Mouse (Mus musculus) gastrocnemius, adult 2 months (tissue): ENCODE results near the gene Akap2. TPM values are rescaled to one million over a fixed set of nuclear protein-coding genes. Genes with fewer than 3 reads are reported as not detected.

ENCODE experiments used
- DNase-seq: peaks from one replicate; pipeline ENCODE4 v3.0.0; 2022
- H3K27ac ChIP-seq: fragments of 200-600 bp; 2 replicates; pipeline ENCODE4 v1.8.1; 2022; ENCODE audit warnings: mild to moderate bottlenecking
- H3K4me3 ChIP-seq: fragments of 200-600 bp; 2 replicates; pipeline ENCODE4 v1.8.1; 2022; ENCODE audit warnings: mild to moderate bottlenecking, moderate library complexity
- CTCF ChIP-seq: fragments of 200-600 bp; IDR thresholded peaks from 2 replicates; pipeline ENCODE4 v1.8.1; 2022; ENCODE audit warnings: antibody characterized with exemption, mild to moderate bottlenecking, moderate library complexity
- intact Hi-C: fragments of 180-260 bp; cut with DNase I; formaldehyde crosslinking; loops from one replicate; pipeline ENCODE4 v1.15.1; 2025
- total RNA-seq, 2 experiments: library from RNA; stranded (reverse); gene quantifications; 2 replicates each; pipeline ENCODE4 v1.2.3; 2021

The Akap2 gene
- total RNA-seq, 2 experiments from 2014 or later = 28.3 to 42.6 TPM

- no peak for DNase-seq
- intact Hi-C loops = no loop called here
- Histone ChIP-seq H3K4me3 (no peak overlapping the region), H3K27ac (no peak overlapping the region)
- no peak for TF ChIP-seq CTCF
Measured at GRCm38 (mm10) chr4:57716735-57717134, 722 bp upstream of the Akap2 start.

- no peak for DNase-seq
- Histone ChIP-seq H3K4me3 (no peak overlapping the region), H3K27ac (no peak overlapping the region)
- intact Hi-C loops = no loop called here
- peak; percentile 14; the same call in 1 of the 2 replicates for TF ChIP-seq CTCF
Measured at GRCm38 (mm10) chr4:57719370-57719769, 1.9 kb downstream of the Akap2 start.

- DNase-seq = no peak
- Histone ChIP-seq H3K4me3 (no peak overlapping the region), H3K27ac (no peak overlapping the region)
- TF ChIP-seq CTCF = no peak
- intact Hi-C loops = no loop called here
Measured at GRCm38 (mm10) chr4:57720869-57721361, 3.5 kb downstream of the Akap2 start.

GRCm38 (mm10) chr4:57722296-57722695 is 4.8 kb downstream of the Akap2 start:
- no peak for TF ChIP-seq CTCF
- intact Hi-C loops = no loop called here
- no peak for DNase-seq
- H3K27ac ChIP-seq = no peak overlapping the region
- no peak overlapping the region for H3K4me3 ChIP-seq

- TF ChIP-seq CTCF = peak; percentile 40
- Histone ChIP-seq H3K4me3 (no peak overlapping the region), H3K27ac (no peak overlapping the region)
- no peak for DNase-seq
- intact Hi-C loops = no loop called here
Measured at GRCm38 (mm10) chr4:57723659-57724058, 6.2 kb downstream of the Akap2 start.

GRCm38 (mm10) chr4:57725569-57725968 is 8.1 kb downstream of the Akap2 start:
- no peak for DNase-seq
- H3K27ac ChIP-seq = no peak overlapping the region
- no peak overlapping the region for H3K4me3 ChIP-seq
- no peak for TF ChIP-seq CTCF
- intact Hi-C loops = no loop called here

GRCm38 (mm10) chr4:57728611-57729183 is 11.2 kb downstream of the Akap2 start:
- intact Hi-C loops = no loop called here
- H3K27ac ChIP-seq = no peak overlapping the region

GRCm38 (mm10) chr4:57730047-57730446 is 12.6 kb downstream of the Akap2 start:
- no peak for DNase-seq
- Histone ChIP-seq H3K27ac (no peak overlapping the region), H3K4me3 (no peak overlapping the region)
- TF ChIP-seq CTCF = no peak
- intact Hi-C loops = no loop called here

More at GRCm38 (mm10) chr4:57728611-57729183, 11.2 kb downstream of the Akap2 start:
- no peak for TF ChIP-seq CTCF
- DNase-seq = no peak
- no peak overlapping the region for H3K4me3 ChIP-seq

- intact Hi-C loops = no loop called here
- Histone ChIP-seq H3K4me3 (no peak overlapping the region), H3K27ac (peak overlapping the region; percentile 38; the same call in 1 of the 2 replicates)
- TF ChIP-seq CTCF = no peak
- DNase-seq = no peak
Measured at GRCm38 (mm10) chr4:57730801-57731598, 13.5 kb downstream of the Akap2 start.

- TF ChIP-seq CTCF = no peak
- no peak overlapping the region for H3K4me3 ChIP-seq
- intact Hi-C loops = no loop called here
- DNase-seq = no peak
- H3K27ac ChIP-seq = no peak overlapping the region
Measured at GRCm38 (mm10) chr4:57732351-57732750, 14.9 kb downstream of the Akap2 start.

GRCm38 (mm10) chr4:57733445-57733844 is 16.0 kb downstream of the Akap2 start:
- no peak for TF ChIP-seq CTCF
- no peak for DNase-seq
- Histone ChIP-seq H3K27ac (no peak overlapping the region), H3K4me3 (no peak overlapping the region)
- intact Hi-C loops = no loop called here

GRCm38 (mm10) chr4:57735426-57735825 is 18.0 kb downstream of the Akap2 start:
- no peak for TF ChIP-seq CTCF
- intact Hi-C loops = no loop called here
- no peak for DNase-seq
- Histone ChIP-seq H3K27ac (no peak overlapping the region), H3K4me3 (no peak overlapping the region)

- DNase-seq = no peak
- H3K27ac ChIP-seq = no peak overlapping the region
- H3K4me3 ChIP-seq = no peak overlapping the region
- intact Hi-C loops = no loop called here
- TF ChIP-seq CTCF = no peak
Measured at GRCm38 (mm10) chr4:57738856-57739552, 21.5 kb downstream of the Akap2 start.
